Mouse (Mus musculus): ENCODE measurements at regions not wholly inside any gene's neighbourhood (a gene's known extent, or its start where the extent isn't known, plus 50 kb on each side); places are given as distances from the start of the nearest gene placed in this dataset.

- DNase-seq (ENCODE audit: low spot score in 2 of 2) = peak in 1 of 2 experiments; percentile 55
- intact Hi-C loops (cut with DNase I) = no loop called here
These were observed 269.3 kb upstream of the Slitrk4 start for GRCm38 (mm10) chrX:64546141-64546540.

- DNase-seq (ENCODE audit: low spot score in 2 of 2) = no peak
- intact Hi-C loops (cut with DNase I) = no loop called here
These were observed 228.2 kb upstream of the Slitrk4 start for GRCm38 (mm10) chrX:64504986-64505385.

Data from left cerebral cortex, postnatal 25 days (tissue).